Mouse (Mus musculus): ENCODE measurements around the gene Mxra8. TPM values are rescaled to one million over a fixed set of nuclear protein-coding genes. Genes with fewer than 3 reads are reported as not detected.

Mxra8 gene
- polyA plus RNA-seq, 1 experiment from 2014 or later, result 32.5 TPM

DNA sequence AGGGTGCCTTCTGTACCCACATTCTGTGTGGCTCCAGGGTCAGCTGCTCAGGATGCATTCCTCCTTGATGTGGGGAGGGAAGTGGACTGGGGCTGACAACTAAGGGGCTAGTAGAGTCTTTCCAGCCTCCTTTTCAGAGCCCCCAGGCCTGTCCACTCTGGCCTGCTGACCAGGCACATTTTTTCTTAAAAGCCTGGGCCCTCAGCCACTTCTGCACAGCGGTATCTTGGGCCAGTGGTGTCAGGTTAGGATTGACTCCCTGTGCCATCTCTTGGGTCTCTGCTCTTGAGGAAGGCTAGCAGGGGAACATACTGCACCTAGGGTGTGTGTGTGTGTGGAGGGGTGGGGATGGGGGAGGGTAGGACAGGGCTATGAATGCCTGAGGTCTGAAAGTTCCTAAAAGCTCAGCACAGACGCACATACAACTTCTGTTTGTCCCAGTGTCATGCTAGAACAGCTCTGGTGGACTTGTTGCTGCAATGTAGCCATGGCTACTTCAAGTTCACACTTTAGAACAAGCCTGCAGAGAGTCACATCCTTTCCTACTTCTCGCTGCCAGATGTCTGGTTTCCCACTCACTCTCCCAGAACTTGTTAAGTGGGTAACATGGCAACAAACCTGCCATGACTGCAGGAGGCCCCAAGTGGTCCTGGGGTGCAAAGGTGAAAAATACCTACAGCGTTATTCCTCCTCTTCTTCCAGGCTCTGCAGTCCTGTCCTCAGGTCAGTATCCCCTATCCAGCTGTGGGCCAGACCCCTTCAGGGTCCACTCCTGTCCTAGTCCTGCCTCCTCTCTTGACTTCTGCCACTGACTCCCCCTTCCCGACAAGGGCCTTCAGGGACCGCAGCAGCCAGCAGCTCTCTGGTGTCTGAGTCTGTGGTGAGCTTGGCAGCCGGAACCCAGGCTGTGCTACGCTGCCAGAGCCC is 859 bp downstream of the Mxra8 start:
- no peaks in the 10 kb centered on the region for H3K9me3 ChIP-seq
- 8% methylated on average over 8 of the region's 8 CpGs for WGBS
- H3K9ac ChIP-seq, result 0 out of 2 replicates have a peak overlapping the region, but pooled peaks have one; percentile 17
- H3K4me3 ChIP-seq, result peak overlapping the region; percentile 21
- H3K27ac ChIP-seq (replicated peaks), result 0 out of 2 replicates have a peak overlapping the region, but pooled peaks have one; percentile 6
- no peaks in the 10 kb centered on the region for H3K36me3 ChIP-seq
- peaks cover 6% of the 10 kb centered on the region for H3K27me3 ChIP-seq
- peak overlapping the region; percentile 52 for H3K4me2 ChIP-seq
- ATAC-seq (ENCODE audit: low FRiP score, low read depth), result no peak
- peaks cover 14% of the 10 kb centered on the region for H3K4me1 ChIP-seq (replicated peaks)

- Histone ChIP-seq H3K27ac (replicated peaks) (no peak overlapping the region), H3K36me3 (no peaks in the 10 kb centered on the region), H3K4me2 (peak overlapping the region; percentile 52), H3K9me3 (no peaks in the 10 kb centered on the region), H3K27me3 (peaks cover 6% of the 10 kb centered on the region), H3K4me1 (replicated peaks) (peaks cover 14% of the 10 kb centered on the region), H3K9ac (no peak overlapping the region), H3K4me3 (peak overlapping the region; percentile 21)
- under 1% methylated on average over 32 of the region's 32 CpGs for WGBS
- 0 out of 2 replicates have a peak, but pooled peaks have one; percentile 27 for ATAC-seq (ENCODE audit: low FRiP score, low read depth)
Observed at GRCm38 (mm10) chr4:155841003-155841454, 1.5 kb downstream of the Mxra8 start.

GRCm38 (mm10) chr4:155841651-155842270 is 2.3 kb downstream of the Mxra8 start:
- no peak overlapping the region for H3K9ac ChIP-seq
- no peaks in the 10 kb centered on the region for H3K9me3 ChIP-seq
- H3K36me3 ChIP-seq, result no peaks in the 10 kb centered on the region
- 0 out of 2 replicates have a peak overlapping the region, but pooled peaks have one; percentile 21 for H3K4me3 ChIP-seq
- peaks cover 20% of the 10 kb centered on the region for H3K4me1 ChIP-seq (replicated peaks)
- WGBS, result 35% methylated on average over 38 of the region's 38 CpGs
- peak overlapping the region; percentile 52 for H3K4me2 ChIP-seq
- H3K27ac ChIP-seq (replicated peaks), result no peak overlapping the region
- peaks cover 6% of the 10 kb centered on the region for H3K27me3 ChIP-seq
- ATAC-seq (ENCODE audit: low FRiP score, low read depth), result no peak

DNA sequence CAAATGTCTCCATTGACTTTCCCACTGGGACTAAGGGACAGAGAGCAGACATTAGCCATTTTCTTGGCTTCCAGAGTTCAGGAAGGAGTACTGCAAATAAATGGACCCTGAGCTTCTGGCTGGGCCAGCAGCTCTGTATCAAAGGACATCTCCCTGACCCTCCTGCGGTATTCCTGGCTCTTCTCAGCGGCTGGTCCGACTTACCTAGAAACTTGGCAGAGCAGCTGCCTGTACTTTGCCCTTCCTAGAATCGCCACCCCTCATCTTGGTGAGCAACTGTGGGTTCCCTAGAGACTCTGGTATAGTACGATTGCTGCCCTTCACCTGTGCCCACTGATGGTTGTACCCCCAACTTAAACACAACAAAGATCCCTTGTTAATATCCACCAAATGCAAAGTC is 3.8 kb downstream of the Mxra8 start:
- no peak overlapping the region for H3K4me2 ChIP-seq
- H3K4me3 ChIP-seq, result no peak overlapping the region
- no peak overlapping the region for H3K9ac ChIP-seq
- H3K27me3 ChIP-seq, result peaks cover 6% of the 10 kb centered on the region
- no peaks in the 10 kb centered on the region for H3K9me3 ChIP-seq
- no peak for ATAC-seq (ENCODE audit: low FRiP score, low read depth)
- peaks cover 24% of the 10 kb centered on the region for H3K4me1 ChIP-seq (replicated peaks)
- H3K27ac ChIP-seq (replicated peaks), result no peak overlapping the region
- no peaks in the 10 kb centered on the region for H3K36me3 ChIP-seq
- WGBS, result 88% methylated on average over 5 of the region's 5 CpGs

- WGBS, result 5% methylated on average over 28 of the region's 65 CpGs
- no peaks in the 10 kb centered on the region for H3K27me3 ChIP-seq
- ATAC-seq (ENCODE audit: low FRiP score, low read depth), result peak; percentile 88
- peak within 1 kb of the TSS; percentile 51 for H3K4me3 ChIP-seq
- H3K27ac ChIP-seq (replicated peaks), result peak within 1 kb of the TSS; percentile 85
- peak within 1 kb of the TSS; percentile 96 for H3K9ac ChIP-seq
- H3K4me2 ChIP-seq, result peak within 1 kb of the TSS; percentile 84
- H3K4me1 ChIP-seq (replicated peaks), result peaks cover 45% of the 10 kb centered on the region
- no peaks in the 10 kb centered on the region for H3K9me3 ChIP-seq
- no peaks in the 10 kb centered on the region for H3K36me3 ChIP-seq
Observed at GRCm38 (mm10) chr4:155846871-155847578, 7.5 kb downstream of the Mxra8 start, which contains the start of gene Dvl1. Gene Dvl1 (plus strand): TSS chr4:155847402.

DNA sequence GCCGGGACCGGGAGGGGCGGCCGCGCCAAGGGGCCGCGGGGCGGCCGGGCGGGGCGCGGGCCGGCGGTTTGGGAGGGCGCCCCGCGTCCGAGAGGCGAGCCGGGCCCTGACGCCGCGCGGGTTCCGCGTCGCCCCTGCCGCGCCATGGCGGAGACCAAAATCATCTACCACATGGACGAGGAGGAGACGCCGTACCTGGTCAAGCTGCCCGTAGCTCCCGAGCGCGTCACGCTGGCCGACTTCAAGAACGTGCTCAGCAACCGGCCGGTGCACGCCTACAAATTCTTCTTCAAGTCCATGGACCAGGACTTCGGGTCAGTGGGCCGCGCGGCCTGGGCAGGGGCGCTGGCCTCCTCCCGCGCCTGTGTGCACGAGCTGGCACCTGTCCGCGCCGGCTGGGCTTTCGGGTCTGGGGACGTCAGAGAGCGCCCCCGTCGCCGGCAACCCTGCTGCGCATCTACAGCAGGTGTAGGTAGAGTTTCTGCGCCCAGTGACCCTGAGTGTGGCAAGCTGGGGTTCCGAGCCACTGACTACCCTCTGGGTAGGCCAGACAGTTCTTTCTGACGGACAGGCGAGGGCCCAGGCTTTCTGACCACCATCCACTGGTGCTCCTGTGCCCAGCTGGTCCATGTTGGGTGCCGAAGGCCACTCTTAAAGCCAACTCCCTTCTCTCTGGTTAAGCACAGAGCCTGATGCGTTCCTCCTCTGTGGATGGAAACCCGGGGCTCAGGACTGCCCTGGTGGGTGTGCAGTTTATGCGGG is 8.3 kb downstream of the Mxra8 start:
- Histone ChIP-seq H3K27ac (replicated peaks) (peak overlapping the region; percentile 85), H3K9ac (peak overlapping the region; percentile 96), H3K4me1 (replicated peaks) (peaks cover 45% of the 10 kb centered on the region), H3K27me3 (no peaks in the 10 kb centered on the region), H3K36me3 (no peaks in the 10 kb centered on the region), H3K4me3 (peak overlapping the region; percentile 51), H3K9me3 (no peaks in the 10 kb centered on the region), H3K4me2 (peak overlapping the region; percentile 84)
- under 1% methylated on average over 60 of the region's 69 CpGs for WGBS
- ATAC-seq (ENCODE audit: low FRiP score, low read depth), result peak; percentile 63; the same call in 1 of the 2 replicates

GRCm38 (mm10) chr4:155848434-155849095 is 9.1 kb downstream of the Mxra8 start:
- H3K27ac ChIP-seq (replicated peaks), result no peak overlapping the region
- peak overlapping the region; percentile 84 for H3K4me2 ChIP-seq
- H3K36me3 ChIP-seq, result no peaks in the 10 kb centered on the region
- 57% methylated on average over 7 of the region's 7 CpGs for WGBS
- H3K4me1 ChIP-seq (replicated peaks), result peaks cover 45% of the 10 kb centered on the region
- H3K9ac ChIP-seq, result peak overlapping the region; percentile 96
- no peaks in the 10 kb centered on the region for H3K27me3 ChIP-seq
- ATAC-seq (ENCODE audit: low FRiP score, low read depth), result no peak
- H3K9me3 ChIP-seq, result no peaks in the 10 kb centered on the region
- H3K4me3 ChIP-seq, result peak overlapping the region; percentile 51

DNA sequence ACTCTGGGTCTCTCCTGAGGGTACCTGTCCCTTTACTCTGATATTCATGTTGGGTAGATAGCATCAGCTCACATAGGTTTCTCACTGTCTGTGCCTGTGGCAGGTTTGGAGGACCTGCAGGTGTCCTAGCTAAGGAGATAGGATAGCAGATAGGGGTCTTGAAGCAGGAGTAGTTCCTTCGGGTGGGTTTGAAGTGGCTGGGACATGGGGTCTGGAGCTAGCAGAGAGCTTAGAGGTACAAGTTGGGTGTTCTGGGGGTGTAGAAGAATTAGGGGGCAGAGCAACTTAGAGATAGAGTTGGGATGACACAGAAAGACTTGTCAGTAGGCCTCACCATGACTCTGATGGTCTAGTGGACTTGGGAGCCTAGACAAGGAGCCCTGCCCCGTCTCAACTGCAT is 9.9 kb downstream of the Mxra8 start:
- WGBS, result 85% methylated on average over 2 of the region's 2 CpGs
- Histone ChIP-seq H3K36me3 (no peaks in the 10 kb centered on the region), H3K9ac (no peak overlapping the region), H3K4me2 (peak overlapping the region; percentile 84), H3K4me1 (replicated peaks) (peaks cover 45% of the 10 kb centered on the region), H3K4me3 (0 out of 2 replicates have a peak overlapping the region, but pooled peaks have one; percentile 51), H3K9me3 (no peaks in the 10 kb centered on the region), H3K27ac (replicated peaks) (no peak overlapping the region), H3K27me3 (no peaks in the 10 kb centered on the region)
- ATAC-seq (ENCODE audit: low FRiP score, low read depth), result no peak

DNA sequence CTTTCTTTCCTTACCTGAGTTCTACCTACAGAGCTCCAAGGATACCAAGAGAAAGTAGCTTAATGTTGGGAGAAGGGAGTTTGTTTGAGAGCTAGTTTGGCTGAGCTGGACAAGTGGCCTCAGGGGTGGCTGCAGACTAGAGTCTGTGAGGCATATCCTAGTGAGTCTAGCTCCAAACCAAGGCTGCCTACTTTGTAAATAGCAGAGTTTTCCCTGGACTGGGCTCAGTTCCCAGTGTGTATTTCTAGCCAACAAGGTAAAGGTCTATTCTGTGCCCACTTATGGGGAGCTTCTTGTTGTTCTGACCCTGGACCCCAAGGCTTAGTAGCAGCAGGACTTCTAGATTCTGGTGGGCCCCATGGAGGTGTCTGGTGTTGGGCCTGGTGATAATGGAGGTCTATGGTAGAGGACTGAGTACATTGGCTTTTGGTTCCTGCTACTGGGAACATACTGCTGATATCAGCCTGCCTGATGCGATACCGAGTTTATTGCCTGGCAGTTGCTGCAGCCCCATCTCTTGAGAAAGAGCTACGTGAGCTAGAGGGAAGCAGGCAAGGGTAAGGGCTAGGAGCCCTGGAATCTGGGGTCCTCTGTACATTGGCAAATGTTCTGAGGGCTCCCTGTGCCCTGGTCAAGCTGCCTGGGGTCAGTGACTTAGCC is 10.4 kb downstream of the Mxra8 start:
- Histone ChIP-seq H3K9ac (no peak overlapping the region), H3K4me2 (0 out of 2 replicates have a peak overlapping the region, but pooled peaks have one; percentile 84), H3K4me1 (replicated peaks) (peaks cover 45% of the 10 kb centered on the region), H3K27me3 (no peaks in the 10 kb centered on the region), H3K27ac (replicated peaks) (no peak overlapping the region), H3K9me3 (no peaks in the 10 kb centered on the region), H3K4me3 (no peak overlapping the region), H3K36me3 (peaks cover 4% of the 10 kb centered on the region; the same call in 1 of the 2 replicates)
- 91% methylated on average over 3 of the region's 3 CpGs for WGBS
- ATAC-seq (ENCODE audit: low FRiP score, low read depth), result no peak

DNA sequence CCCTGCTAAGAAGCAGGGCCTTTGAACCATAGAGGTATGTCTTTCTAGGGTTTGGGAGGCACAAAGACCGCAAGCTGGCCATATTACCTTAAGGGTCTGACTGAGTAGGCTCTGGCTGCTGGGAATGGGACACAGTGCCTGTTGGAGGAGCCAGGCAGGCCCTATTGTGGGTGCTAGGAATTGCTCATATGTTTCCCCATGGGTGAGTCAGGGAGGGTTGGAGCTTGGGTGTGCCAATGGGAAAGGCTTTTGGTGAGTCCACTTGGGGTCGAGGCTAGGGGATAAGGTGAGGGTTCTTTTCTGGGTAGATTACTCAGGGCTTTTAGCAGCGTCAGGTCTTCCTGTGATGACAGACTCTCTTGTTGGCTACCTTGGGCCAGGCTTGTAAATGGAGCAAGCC is 11.9 kb downstream of the Mxra8 start:
- no peak overlapping the region for H3K4me3 ChIP-seq
- no peak for ATAC-seq (ENCODE audit: low FRiP score, low read depth)
- peaks cover 43% of the 10 kb centered on the region for H3K4me1 ChIP-seq (replicated peaks)
- H3K36me3 ChIP-seq, result peaks cover 19% of the 10 kb centered on the region; the same call in 1 of the 2 replicates
- no peak overlapping the region for H3K9ac ChIP-seq
- H3K9me3 ChIP-seq, result no peaks in the 10 kb centered on the region
- 92% methylated on average over 3 of the region's 3 CpGs for WGBS
- no peak overlapping the region for H3K27ac ChIP-seq (replicated peaks)
- H3K27me3 ChIP-seq, result no peaks in the 10 kb centered on the region
- H3K4me2 ChIP-seq, result no peak overlapping the region
